In genomic region chr7:127016081-127016480, GRCm38 (mm10) we compare ENCODE assay signal across 8 mouse cellular contexts. TPM values are rescaled to one million over a fixed set of nuclear protein-coding genes. Genes with fewer than 3 reads are reported as not detected.
A peak's percentile ranks its signal among the peaks of the same experiment; 100 is the strongest.
DNase-seq lines count a peak whose midpoint lies in the region; ATAC-seq and TF ChIP-seq lines count a peak whose summit lies in the region.

No protein-coding gene starts in this region.

- peak overlapping the region; percentile 80 for H3K9ac ChIP-seq in heart, embryonic 12.5 days

- H3K36me3 ChIP-seq in heart, embryonic 12.5 days, result peaks cover 30% of the 10 kb centered on the region

- no peak for DNase-seq in layer of hippocampus, adult 2 months (ENCODE audit: low spot score in 2 of 2)
- DNase-seq in layer of hippocampus, postnatal 25 days (ENCODE audit: extremely low spot score in 1 of 2, low spot score in 1 of 2), result no peak
- peak; percentile 87 for DNase-seq in cerebellum, adult 9-10 months
- peak; percentile 68 to 87 for DNase-seq in kidney, postnatal 25 days
- peak; percentile 84 for DNase-seq in yolk sac, embryonic 10.5 days (ENCODE audit: low spot score)
- no peak for DNase-seq in thymus, postnatal 14 days

- ATAC-seq in heart, embryonic 12.5 days (ENCODE audit: insufficient number of reproducible peaks, low FRiP score), result peak; percentile 70
- ATAC-seq in megakaryocyte, adult 5-6 weeks (ENCODE audit: poor library complexity, severe bottlenecking), result peak; percentile 59

- no peaks in the 10 kb centered on the region for H3K27me3 ChIP-seq in heart, embryonic 12.5 days (replicated peaks)

- H3K4me1 ChIP-seq in heart, embryonic 12.5 days (replicated peaks), result peaks cover 42% of the 10 kb centered on the region

- H3K4me2 ChIP-seq in heart, embryonic 12.5 days, result peak overlapping the region; percentile 89

- peak overlapping the region; percentile 99 for H3K27ac ChIP-seq in layer of hippocampus, adult 2 months
- H3K27ac ChIP-seq in heart, embryonic 12.5 days (ENCODE audit: poor library complexity, severe bottlenecking), result peak overlapping the region; percentile 95

- TF ChIP-seq CTCF in layer of hippocampus, adult 2 months (conservative IDR thresholded peaks at IDR 0.05), result no peak

- 1% methylated on average over 10 of the region's 10 CpGs for WGBS in heart, embryonic 12.5 days

- H3K9me3 ChIP-seq in heart, embryonic 12.5 days (replicated peaks), result no peaks in the 10 kb centered on the region

- peak overlapping the region; percentile 77 for H3K4me3 ChIP-seq in layer of hippocampus, adult 2 months
- H3K4me3 ChIP-seq in heart, embryonic 12.5 days, result peak overlapping the region; percentile 63

RNA-seq across cellular contexts. Expression of gene Pagr1b, which starts 0.2 kb away (rescaled TPM):
- total RNA-seq in layer of hippocampus, adult 2 months (2021), result under 1 TPM in 1 of 2 experiments, not detected in 1; 0.90 TPM
- not detected for total RNA-seq in layer of hippocampus, postnatal 25 days (2021)
- not detected in 2 replicates for polyA plus RNA-seq in heart, embryonic 12.5 days (2016; fragmentation: Nextera tagmentation; extraction: Ambion mirVana)
- 0.54 and 1.6 TPM in 2 replicates for total RNA-seq in megakaryocyte, adult 5-6 weeks (2015)
- total RNA-seq in megakaryocyte, adult 5-6 weeks (2017), result not detected in 2 replicates

RNA-seq across cellular contexts. Expression of gene Pagr1a, which starts 1.1 kb away (rescaled TPM):
- 10 to 100 TPM; 17.4 to 43.4 TPM for total RNA-seq in layer of hippocampus, adult 2 months (2021)
- 10 to 100 TPM; 20.5 to 27.7 TPM for total RNA-seq in layer of hippocampus, postnatal 25 days (2021)
- 19.3 and 31.4 TPM in 2 replicates for polyA plus RNA-seq in heart, embryonic 12.5 days (2016; fragmentation: Nextera tagmentation; extraction: Ambion mirVana)
- total RNA-seq in megakaryocyte, adult 5-6 weeks (2015), result 40.7 and 62.5 TPM in 2 replicates
- 25.5 and 67.0 TPM in 2 replicates for total RNA-seq in megakaryocyte, adult 5-6 weeks (2017)

RNA-seq across cellular contexts. Expression of gene Mvp, which starts 1.7 kb away (rescaled TPM):
- total RNA-seq in layer of hippocampus, adult 2 months (2021), result 10 to 100 TPM in 1 of 2 experiments, 1 to 10 TPM in 1; 8.0 to 10.1 TPM
- total RNA-seq in layer of hippocampus, postnatal 25 days (2021), result 1 to 10 TPM; 7.0 to 7.4 TPM
- polyA plus RNA-seq in heart, embryonic 12.5 days (2016; fragmentation: Nextera tagmentation; extraction: Ambion mirVana), result 12.0 TPM in 2 replicates
- total RNA-seq in megakaryocyte, adult 5-6 weeks (2015), result 5.6 and 6.0 TPM in 2 replicates
- 48.1 and 50.6 TPM in 2 replicates for total RNA-seq in megakaryocyte, adult 5-6 weeks (2017)

RNA-seq across cellular contexts. Expression of gene Gm42742, which starts 4.8 kb away (rescaled TPM):
- total RNA-seq in layer of hippocampus, adult 2 months (2021), result 10 to 100 TPM; 53.6 to 62.4 TPM
- 10 to 100 TPM; 51.0 to 57.8 TPM for total RNA-seq in layer of hippocampus, postnatal 25 days (2021)
- polyA plus RNA-seq in heart, embryonic 12.5 days (2016; fragmentation: Nextera tagmentation; extraction: Ambion mirVana), result 50.8 and 60.9 TPM in 2 replicates
- total RNA-seq in megakaryocyte, adult 5-6 weeks (2015), result 15.4 TPM in 1 of 2 replicates, not detected in the other
- total RNA-seq in megakaryocyte, adult 5-6 weeks (2017), result 45.4 TPM in 1 of 2 replicates, not detected in the other

RNA-seq across cellular contexts. Expression of gene Prrt2, which starts 4.9 kb away (rescaled TPM):
- total RNA-seq in layer of hippocampus, adult 2 months (2021), result 100 to 1,000 TPM; 243 to 275 TPM
- total RNA-seq in layer of hippocampus, postnatal 25 days (2021), result 100 to 1,000 TPM; 226 to 235 TPM
- 1.9 and 3.3 TPM in 2 replicates for polyA plus RNA-seq in heart, embryonic 12.5 days (2016; fragmentation: Nextera tagmentation; extraction: Ambion mirVana)
- 0.20 and 1.8 TPM in 2 replicates for total RNA-seq in megakaryocyte, adult 5-6 weeks (2015)
- total RNA-seq in megakaryocyte, adult 5-6 weeks (2017), result 2.4 and 3.0 TPM in 2 replicates

Comparison
In these comparisons a context has a peak if more than half of its experiments do, and no peak if none do; other contexts are left out.
1. DNase-seq: peak in cerebellum, adult 9-10 months (single experiment), kidney, postnatal 25 days (2 of 2) and yolk sac, embryonic 10.5 days (single experiment); none in layer of hippocampus, adult 2 months (0 of 2), layer of hippocampus, postnatal 25 days (0 of 2) and thymus, postnatal 14 days (single experiment).